Mouse (Mus musculus) lung, postnatal 0 days (tissue): ENCODE measurements around the gene Gm26938. TPM values are rescaled to one million over a fixed set of nuclear protein-coding genes. Genes with fewer than 3 reads are reported as not detected.
A peak's percentile ranks its signal among the peaks of the same experiment; 100 is the strongest.

Experiments used
- ATAC-seq: fragments of 200-750 bp; cut with Nextera tagmentation; 2 replicates; pipeline ENCODE4 v1.8.0; 2017; ENCODE audit warnings: moderate library complexity
- DNase-seq: peaks from one replicate; pipeline ENCODE4 v3.0.0-alpha.2; 2016; ENCODE audit warnings: low spot score
- H3K27ac ChIP-seq: fragments of 300-500 bp; sonication (generic); 2 replicates; pipeline ENCODE4 v1.5.1; 2014; ENCODE audit warnings: antibody characterized with exemption, mild to moderate bottlenecking, low read length, mixed read lengths
- H3K27me3 ChIP-seq: fragments of 300-500 bp; sonication (generic); replicated peaks from 2 replicates; pipeline ENCODE4 v1.6.1; 2014; ENCODE audit warnings: low read length, mixed read lengths; ENCODE audit not compliant: insufficient read depth
- H3K36me3 ChIP-seq: fragments of 300-500 bp; sonication (generic); 2 replicates; pipeline ENCODE4 v1.6.1; 2014; ENCODE audit warnings: low read length, mixed read lengths; ENCODE audit not compliant: insufficient read depth
- H3K4me1 ChIP-seq: fragments of 300-500 bp; sonication (generic); 2 replicates; pipeline ENCODE4 v1.6.1; 2014; ENCODE audit warnings: antibody characterized with exemption, low read depth, low read length, mixed read lengths; ENCODE audit not compliant: insufficient read depth
- H3K4me2 ChIP-seq: fragments of 300-500 bp; sonication (generic); replicated peaks from 2 replicates; pipeline ENCODE4 v1.6.1; 2014; ENCODE audit warnings: low read depth, mild to moderate bottlenecking, low read length, moderate library complexity, mixed read lengths
- H3K4me3 ChIP-seq: fragments of 300-500 bp; sonication (generic); 2 replicates; pipeline ENCODE4 v1.5.1; 2014; ENCODE audit warnings: low read depth, low read length
- H3K9ac ChIP-seq: fragments of 300-500 bp; sonication (generic); replicated peaks from 2 replicates; pipeline ENCODE4 v1.6.1; 2014; ENCODE audit warnings: low read depth, mild to moderate bottlenecking
- H3K9me3 ChIP-seq: fragments of 300-500 bp; sonication (generic); 2 replicates; pipeline ENCODE4 v1.6.1; 2016; ENCODE audit warnings: low read length, mixed read lengths
- CTCF ChIP-seq: IDR thresholded peaks from 2 replicates; pipeline ENCODE4 v1.5.1; 2016; ENCODE audit warnings: antibody characterized with exemption, mild to moderate bottlenecking
- EP300 ChIP-seq: IDR thresholded peaks from 2 replicates; pipeline ENCODE4 v1.6.1; 2016; ENCODE audit warnings: antibody characterized with exemption, mild to moderate bottlenecking, control low read depth
- WGBS: fragments of 180-500 bp; shearing (Covaris S2); extraction: QIAGEN DNeasy Blood & Tissue Kit; methylation state at CpG from one replicate; pipeline ENCODE4 v1.1.7; 2014; 5-methylcytosine and 5-hydroxymethylcytosine counted together
- polyA plus RNA-seq: library from polyadenylated mRNA; unstranded; fragments of >200 nt; fragmentation: Nextera tagmentation; extraction: Ambion mirVana; gene quantifications from 2 replicates; pipeline ENCODE4 v1.2.1, GENCODE M21; 2015

Gm26938 gene
- polyA plus RNA-seq, 1 experiment from 2014 or later, result not detected

DNA sequence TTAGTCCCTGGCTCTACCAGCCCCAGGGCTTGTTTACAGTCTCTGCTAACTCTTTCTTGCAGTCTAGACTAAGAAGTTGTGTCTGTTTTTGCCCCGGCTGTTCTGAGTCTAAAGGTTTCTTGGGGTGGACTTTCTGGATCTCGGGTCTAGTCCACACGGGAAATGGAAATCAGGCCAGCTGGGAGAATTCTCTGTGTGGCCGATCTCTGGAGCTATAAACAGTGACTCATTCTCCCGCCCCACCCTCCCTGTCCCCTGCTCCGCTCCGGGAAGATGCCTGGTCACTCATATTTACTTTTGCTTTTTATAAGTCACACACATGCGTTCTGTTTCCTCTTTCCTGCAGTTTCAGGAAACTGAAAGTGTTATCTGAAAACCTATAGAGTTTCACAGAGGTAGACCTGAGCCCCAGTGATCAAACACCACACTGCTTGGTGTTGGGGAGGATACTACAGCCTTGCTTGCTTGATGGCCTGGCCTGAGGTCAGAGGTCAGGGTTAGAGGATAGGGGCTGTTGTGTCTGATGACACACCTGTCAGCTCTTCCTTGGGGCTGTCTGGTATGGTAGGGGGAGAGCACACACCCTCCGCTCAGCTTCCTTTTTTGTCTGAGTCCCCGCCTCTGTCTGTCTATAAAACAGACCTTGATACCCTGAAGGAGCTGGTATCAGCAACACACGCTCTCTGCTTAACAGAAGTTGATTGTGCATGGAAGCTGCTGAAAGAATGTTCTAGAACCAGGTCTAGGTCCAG is 32.7 kb downstream of the Gm26938 start:
- ATAC-seq, result peak; percentile 12
- H3K4me1 ChIP-seq, result peaks cover 47% of the 10 kb centered on the region

DNA sequence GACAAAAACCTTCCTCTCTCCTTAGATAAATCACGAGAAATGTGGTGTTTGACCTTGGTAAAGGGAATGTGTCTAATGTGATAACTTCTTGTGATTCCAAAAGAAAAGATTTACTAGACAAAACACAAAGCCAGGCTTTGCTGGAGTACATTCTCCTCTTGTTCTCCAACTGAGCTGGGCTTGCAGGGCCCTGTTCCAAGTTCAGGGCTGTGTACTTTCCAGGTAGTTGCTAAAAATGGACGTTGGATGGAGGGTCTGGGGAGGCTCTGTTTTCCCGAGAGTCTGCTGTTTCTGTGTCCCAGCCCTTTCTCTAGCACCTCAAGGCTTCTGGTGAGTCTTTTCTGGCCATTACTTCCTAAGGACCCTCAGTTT is 33.3 kb downstream of the Gm26938 start:
- H3K27me3 ChIP-seq, result no peaks in the 10 kb centered on the region
- peaks cover 42% of the 10 kb centered on the region for H3K4me1 ChIP-seq
- peak overlapping the region; percentile 98 for H3K27ac ChIP-seq
- H3K9ac ChIP-seq, result peak overlapping the region; percentile 96
- H3K9me3 ChIP-seq, result no peaks in the 10 kb centered on the region
- DNase-seq (no peak), ATAC-seq (no peak)
- 15% methylated on average over 3 of the region's 3 CpGs for WGBS
- H3K36me3 ChIP-seq, result no peaks in the 10 kb centered on the region
- no peak for TF ChIP-seq EP300
- no peak for TF ChIP-seq CTCF
- H3K4me3 ChIP-seq, result peak overlapping the region; percentile 94
- H3K4me2 ChIP-seq, result peak overlapping the region; percentile 86

More for the DNA sequence above, 32.7 kb downstream of the Gm26938 start:
- Histone ChIP-seq H3K4me3 (peak overlapping the region; percentile 94), H3K4me2 (peak overlapping the region; percentile 86), H3K27me3 (no peaks in the 10 kb centered on the region), H3K9me3 (no peaks in the 10 kb centered on the region), H3K9ac (peak overlapping the region; percentile 96), H3K36me3 (no peaks in the 10 kb centered on the region), H3K27ac (peak overlapping the region; percentile 98)
- peak; percentile 76 for TF ChIP-seq EP300
- TF ChIP-seq CTCF, result no peak
- WGBS, result 18% methylated on average over 11 of the region's 11 CpGs
- peak; percentile 94 for DNase-seq

DNA sequence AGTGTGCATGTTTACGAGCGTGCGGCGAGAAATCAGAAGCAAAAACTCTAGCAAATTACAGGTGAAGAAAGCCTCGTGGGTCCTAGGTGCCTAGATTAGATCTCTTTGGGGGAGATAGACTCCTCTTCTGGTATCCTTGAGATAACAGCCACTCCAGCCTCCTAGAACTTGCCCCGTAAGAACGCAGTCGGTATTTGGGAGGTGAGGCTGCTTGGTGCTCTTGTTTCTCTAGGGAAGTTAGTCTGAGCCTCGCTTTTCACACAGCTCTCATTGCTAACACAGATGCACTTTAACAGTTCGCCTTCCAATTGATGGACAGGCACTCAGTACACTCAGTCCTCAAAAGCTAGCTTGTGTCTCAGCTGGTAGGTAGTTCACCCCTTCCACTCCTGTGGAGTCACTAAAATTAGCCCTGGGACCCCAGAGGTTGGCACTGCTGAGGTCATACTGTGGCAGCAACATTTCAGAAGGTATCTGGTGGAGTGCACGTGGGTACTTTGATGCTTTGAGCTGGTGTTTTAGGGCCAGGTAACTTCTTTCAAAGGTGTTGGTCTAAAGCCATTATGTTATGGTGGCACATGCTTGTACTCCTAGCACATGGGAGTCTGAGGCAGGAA is 33.9 kb downstream of the Gm26938 start:
- Histone ChIP-seq H3K4me1 (peaks cover 37% of the 10 kb centered on the region), H3K27ac (peak overlapping the region; percentile 98), H3K4me3 (peak overlapping the region; percentile 94), H3K36me3 (no peaks in the 10 kb centered on the region), H3K27me3 (no peaks in the 10 kb centered on the region), H3K4me2 (peak overlapping the region; percentile 86), H3K9ac (peak overlapping the region; percentile 96), H3K9me3 (no peaks in the 10 kb centered on the region)
- peak; percentile 35 for DNase-seq
- WGBS, result 9% methylated on average over 11 of the region's 11 CpGs
- TF ChIP-seq CTCF, result no peak
- no peak for TF ChIP-seq EP300
- ATAC-seq, result no peak

DNA sequence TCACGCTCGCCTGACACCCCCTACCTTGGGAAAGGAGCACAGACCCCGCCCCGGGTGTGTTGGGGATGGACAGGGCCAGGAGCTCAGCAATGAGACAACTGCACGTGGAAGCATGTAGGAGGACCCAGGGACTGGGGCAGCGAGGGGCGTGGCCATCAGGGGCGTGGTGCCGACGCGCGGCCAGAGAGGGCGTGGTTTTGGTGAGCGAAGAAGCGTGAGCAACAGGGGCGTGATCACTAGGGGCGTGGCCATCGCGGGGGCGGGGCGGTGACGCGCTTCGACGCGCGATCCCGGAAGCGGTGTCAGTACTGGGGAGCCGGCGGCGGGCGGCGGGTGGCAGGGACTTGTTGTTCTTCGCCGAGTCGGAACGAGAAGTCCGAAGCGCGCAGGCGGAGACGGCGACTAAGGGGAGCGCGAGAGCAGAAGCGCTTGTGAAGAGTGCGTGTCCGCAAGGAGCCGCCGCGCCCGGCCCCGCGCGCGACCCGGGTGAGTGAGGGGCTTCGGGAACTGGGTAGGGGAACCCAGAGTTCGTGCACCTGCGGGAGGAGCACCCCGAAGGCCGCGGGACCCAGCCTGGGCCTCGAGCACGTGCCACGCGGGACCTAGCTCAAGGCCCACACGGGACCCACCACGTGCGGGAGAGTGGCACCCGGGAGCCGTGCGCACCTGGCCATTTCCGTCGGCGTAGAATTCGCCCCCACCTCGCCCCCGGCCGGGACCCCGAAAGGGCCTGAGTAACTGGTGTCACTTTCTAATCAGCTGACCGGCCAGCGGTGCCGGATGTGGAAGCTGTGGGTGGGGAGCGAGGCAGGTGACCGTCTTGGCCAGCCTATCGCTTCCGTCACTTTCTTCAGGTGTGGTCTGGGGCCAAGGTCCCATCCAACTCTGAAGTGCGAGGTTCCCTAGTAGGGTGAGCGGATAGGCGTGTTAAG is 34.7 kb downstream of the Gm26938 start, which contains the start of gene Mafk:
Gene Mafk, plus strand, starts transcription at position 287 of the 932 bp plus-strand sequence.
- Histone ChIP-seq H3K4me3 (peak within 1 kb of the TSS; percentile 94), H3K9ac (peak within 1 kb of the TSS; percentile 96), H3K9me3 (no peaks in the 10 kb centered on the region), H3K36me3 (no peaks in the 10 kb centered on the region), H3K27me3 (no peaks in the 10 kb centered on the region), H3K4me1 (peaks cover 32% of the 10 kb centered on the region), H3K27ac (peak within 1 kb of the TSS; percentile 98), H3K4me2 (peak within 1 kb of the TSS; percentile 86)
- peak; percentile 29; the same call in 1 of the 2 replicates for TF ChIP-seq EP300
- TF ChIP-seq CTCF, result peak; percentile 40
- DNase-seq (peak; percentile 98), ATAC-seq (peak; percentile 92)
- under 1% methylated on average over 91 of the region's 92 CpGs for WGBS

DNA sequence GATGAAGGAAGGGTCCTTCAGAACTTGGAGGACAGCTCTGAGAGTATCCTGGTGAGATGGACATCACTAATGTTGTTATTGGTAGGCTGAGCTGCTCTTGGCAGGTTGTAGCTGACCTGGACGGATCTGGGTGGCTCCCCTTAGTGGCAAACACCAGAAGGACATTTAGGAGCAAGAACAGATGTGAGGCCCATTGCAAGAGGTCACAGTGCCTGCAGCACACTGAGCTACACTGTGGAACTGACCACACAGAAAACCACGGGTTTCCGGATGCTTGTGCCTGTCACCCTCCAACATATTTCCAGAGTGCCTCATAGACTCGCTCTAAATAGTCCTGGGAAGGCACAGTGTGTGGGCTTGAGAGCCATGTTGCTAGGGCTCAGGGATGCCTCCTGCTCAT is 36.7 kb downstream of the Gm26938 start:
- Histone ChIP-seq H3K27me3 (no peaks in the 10 kb centered on the region), H3K4me2 (no peak overlapping the region), H3K27ac (no peak overlapping the region), H3K4me1 (peaks cover 19% of the 10 kb centered on the region; the same call in 1 of the 2 replicates), H3K36me3 (no peaks in the 10 kb centered on the region), H3K9me3 (no peaks in the 10 kb centered on the region), H3K4me3 (no peak overlapping the region), H3K9ac (no peak overlapping the region)
- ATAC-seq (no peak), DNase-seq (no peak)
- WGBS, result 47% methylated on average over 4 of the region's 4 CpGs
- TF ChIP-seq EP300 (no peak), CTCF (peak; percentile 37)

DNA sequence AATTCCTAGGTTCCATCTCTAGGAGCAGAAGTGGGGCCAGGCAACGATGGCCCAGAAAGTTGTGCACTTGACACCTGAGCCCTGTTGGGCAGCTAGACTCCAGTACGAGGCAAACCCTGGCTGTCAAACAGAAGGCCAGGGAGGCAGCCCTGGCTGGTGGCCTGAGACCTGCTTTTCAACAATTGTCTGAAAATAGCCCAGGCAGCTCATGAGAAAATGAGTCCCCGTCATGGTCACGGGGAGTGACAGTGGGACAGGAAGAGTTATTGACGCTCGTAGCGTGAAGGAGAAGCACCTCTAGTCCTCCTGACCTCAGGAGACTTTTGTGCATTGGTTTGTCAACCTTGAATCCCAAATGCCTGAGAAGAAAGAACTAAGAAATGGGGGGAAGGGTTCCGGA is 44.8 kb downstream of the Gm26938 start:
- Histone ChIP-seq H3K9ac (no peak overlapping the region), H3K36me3 (no peaks in the 10 kb centered on the region), H3K4me1 (no peaks in the 10 kb centered on the region), H3K27me3 (no peaks in the 10 kb centered on the region), H3K4me3 (no peak overlapping the region), H3K9me3 (no peaks in the 10 kb centered on the region), H3K4me2 (no peak overlapping the region), H3K27ac (no peak overlapping the region)
- no peak for ATAC-seq
- 73% methylated on average over 8 of the region's 8 CpGs for WGBS
- no peak for TF ChIP-seq EP300
- no peak for TF ChIP-seq CTCF
- DNase-seq, result no peak
